ENCODE assay signal across 8 mouse cellular contexts in the genomic region with DNA sequence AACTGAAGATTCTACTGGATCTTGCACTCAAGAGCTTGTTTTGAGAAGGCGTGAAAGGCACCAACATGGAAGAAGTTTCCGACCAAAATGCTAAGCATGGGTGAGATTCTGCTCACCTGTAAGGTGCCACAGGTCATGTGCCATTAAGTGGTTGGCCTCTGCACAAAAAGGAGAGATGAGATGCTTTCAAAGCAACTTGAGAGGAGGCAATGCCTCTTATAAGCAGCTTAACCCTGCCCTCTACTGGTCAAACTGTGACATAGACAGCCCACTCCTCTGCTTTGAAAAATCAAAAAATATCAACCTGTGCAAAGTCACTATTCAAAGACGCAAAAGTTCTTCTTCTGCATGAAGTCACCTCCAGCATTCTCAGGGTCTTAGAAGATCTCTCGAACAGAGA. TPM values are rescaled to one million over a fixed set of nuclear protein-coding genes. Genes with fewer than 3 reads are reported as not detected.
DNase-seq lines count a peak whose midpoint lies in the region; ATAC-seq lines count a peak whose summit lies in the region.

No protein-coding gene starts in this region.

- peaks cover 2% of the 10 kb centered on the region; the same call in 1 of the 2 replicates for H3K36me3 ChIP-seq in lung, embryonic 16.5 days (ENCODE audit: control insufficient read depth, insufficient read depth, low read length)
- no peaks in the 10 kb centered on the region for H3K36me3 ChIP-seq in neural tube, embryonic 11.5 days (ENCODE audit: control insufficient read depth, insufficient read depth, low read length)

- DNase-seq in frontal cortex, postnatal 36 days (ENCODE audit: low spot score in 2 of 2), result peak; percentile 23 to 38
- DNase-seq in frontal cortex, postnatal 10 days (ENCODE audit: low spot score in 2 of 2), result no peak
- DNase-seq in lung, adult 18-20 months, result no peak
- peak; percentile 81 for DNase-seq in embryo, embryonic 10 days (ENCODE audit: low spot score)
- DNase-seq in induced T-regulatory cell, adult 2 months (ENCODE audit: low read depth), result peak; percentile 74
- peak; percentile 36 for DNase-seq in neural tube, embryonic 11.5 days (ENCODE audit: low spot score)
- DNase-seq in testis, postnatal 14 days (ENCODE audit: low spot score), result no peak

- no peak overlapping the region for H3K4me2 ChIP-seq in lung, embryonic 16.5 days (ENCODE audit: low read depth, low read length)
- no peak overlapping the region for H3K4me2 ChIP-seq in neural tube, embryonic 11.5 days (ENCODE audit: low read depth)

- 0 out of 2 replicates have a peak, but pooled peaks have one; percentile 31 for ATAC-seq in lung, embryonic 16.5 days (ENCODE audit: low read depth)
- peak; percentile 61 for ATAC-seq in neural tube, embryonic 11.5 days (ENCODE audit: insufficient read depth, low FRiP score, low TSS enrichment)

- WGBS in lung, embryonic 16.5 days, result 46% methylated on average over 4 of the region's 4 CpGs
- WGBS in neural tube, embryonic 11.5 days, result 50% methylated on average over 4 of the region's 4 CpGs

- H3K9ac ChIP-seq in lung, embryonic 16.5 days (ENCODE audit: low read length), result no peak overlapping the region
- H3K9ac ChIP-seq in neural tube, embryonic 11.5 days (ENCODE audit: low read length), result no peak overlapping the region

- no peaks in the 10 kb centered on the region for H3K27me3 ChIP-seq in lung, embryonic 16.5 days (ENCODE audit: control insufficient read depth, insufficient read depth, low read depth, low read length)
- no peaks in the 10 kb centered on the region for H3K27me3 ChIP-seq in neural tube, embryonic 11.5 days (ENCODE audit: control insufficient read depth, insufficient read depth, low read length)

- no peak overlapping the region for H3K27ac ChIP-seq in lung, embryonic 16.5 days (ENCODE audit: low read length)
- H3K27ac ChIP-seq in neural tube, embryonic 11.5 days (ENCODE audit: low read depth, low read length), result no peak overlapping the region

- no peak overlapping the region for H3K4me3 ChIP-seq in lung, embryonic 16.5 days (ENCODE audit: low read length)
- H3K4me3 ChIP-seq in neural tube, embryonic 11.5 days (ENCODE audit: low read depth, low read length), result no peak overlapping the region

- no peaks in the 10 kb centered on the region; the same call in 1 of the 2 replicates for H3K4me1 ChIP-seq in lung, embryonic 16.5 days (replicated peaks; ENCODE audit: control insufficient read depth, insufficient read depth, low read length)
- no peaks in the 10 kb centered on the region for H3K4me1 ChIP-seq in neural tube, embryonic 11.5 days (ENCODE audit: control insufficient read depth, insufficient read depth, low read length)

- no peaks in the 10 kb centered on the region for H3K9me3 ChIP-seq in lung, embryonic 16.5 days (ENCODE audit: control insufficient read depth, low read length)
- H3K9me3 ChIP-seq in neural tube, embryonic 11.5 days (ENCODE audit: control insufficient read depth, low read length), result no peaks in the 10 kb centered on the region

RNA-seq across cellular contexts. Expression of a gene that starts 6.3 kb away (rescaled TPM):
- polyA plus RNA-seq in lung, embryonic 16.5 days (2015; fragmentation: Nextera tagmentation; extraction: Ambion mirVana), result 177 and 187 TPM in 2 replicates
- 73.1 and 75.3 TPM in 2 replicates for polyA plus RNA-seq in neural tube, embryonic 11.5 days (2014; fragmentation: Nextera tagmentation; extraction: Ambion mirVana)

Comparison
In these comparisons a context has a peak if more than half of its experiments do, and no peak if none do; other contexts are left out.
1. DNase-seq: peak in frontal cortex, postnatal 36 days (2 of 2), embryo, embryonic 10 days (single experiment), induced T-regulatory cell, adult 2 months (single experiment) and neural tube, embryonic 11.5 days (single experiment); none in frontal cortex, postnatal 10 days (0 of 2), lung, adult 18-20 months (0 of 2) and testis, postnatal 14 days (single experiment).